Mouse (Mus musculus): ENCODE data around the gene Sgtb. TPM values are rescaled to one million over a fixed set of nuclear protein-coding genes. Genes with fewer than 3 reads are reported as not detected.

Gene Sgtb
- total RNA-seq, 2 experiments from 2014 or later, result 1.2 to 1.6 TPM

- DNase-seq, result no peak
Measured at GRCm38 (mm10) chr13:104179176-104179888, 69.8 kb downstream of the Sgtb start.

- DNase-seq, result no peak
Measured at GRCm38 (mm10) chr13:104187357-104187756, 77.8 kb downstream of the Sgtb start.

Other genes starting within 250 kb of the Sgtb start
- gene Erbin, start 189.2 kb upstream of the Sgtb start, total RNA-seq (2021), result 10 to 100 TPM; 60.3 to 61.9 TPM
- gene Nln, start 127 bp upstream of the Sgtb start, total RNA-seq (2021), result 10 to 100 TPM in 1 of 2 experiments, 1 to 10 TPM in 1; 9.5 to 10.7 TPM
- gene Trappc13, start 68.7 kb downstream of the Sgtb start, total RNA-seq (2021), result 10 to 100 TPM; 30.6 to 33.6 TPM
- 10 to 100 TPM; 17.6 to 19.0 TPM for gene Trim23, start 69.1 kb downstream of the Sgtb start, total RNA-seq (2021)
- 1 to 10 TPM; 2.6 to 3.1 TPM for gene Cenpk, start 118.9 kb downstream of the Sgtb start, total RNA-seq (2021)
- gene Ppwd1, start 119.1 kb downstream of the Sgtb start, total RNA-seq (2021), result 1 to 10 TPM; 6.3 to 9.6 TPM
- gene Adamts6, start 178.1 kb downstream of the Sgtb start, total RNA-seq (2021), result 1 to 10 TPM; 1.1 to 1.9 TPM

Data from gastrocnemius, postnatal 10 days (tissue).